Mouse (Mus musculus) fibroblast of lung, adult 2 months (primary cell): Measurements from ENCODE around the gene Lpcat2.
"Not testable (repeated sequence)": the region's sequence is repeated elsewhere in the genome, so short reads cannot be mapped to it uniquely, and the experiment has no call there.

Source experiments
- DNase-seq: peaks from one replicate; pipeline ENCODE4 v3.0.0-alpha.2; 2011; ENCODE audit warnings: low read depth

Gene Lpcat2

GRCm38 (mm10) chr8:92853188-92853983 lies 1.8 kb upstream of the Lpcat2 start:
- no peak for DNase-seq

- DNase-seq: no peak
These were observed 466 bp upstream of the Lpcat2 start for GRCm38 (mm10) chr8:92854673-92855072.

- no peak for DNase-seq
These were observed 1.3 kb downstream of the Lpcat2 start for GRCm38 (mm10) chr8:92856273-92856986.

- DNase-seq: no peak
These were observed 3.5 kb downstream of the Lpcat2 start for GRCm38 (mm10) chr8:92858475-92859182.

GRCm38 (mm10) chr8:92861977-92862376 lies 6.8 kb downstream of the Lpcat2 start:
- DNase-seq: no peak

GRCm38 (mm10) chr8:92870281-92870680 lies 15.1 kb downstream of the Lpcat2 start:
- no peak for DNase-seq

- no peak for DNase-seq
These were observed 17.1 kb downstream of the Lpcat2 start for GRCm38 (mm10) chr8:92872063-92872759.

GRCm38 (mm10) chr8:92875795-92876194 lies 20.7 kb downstream of the Lpcat2 start:
- no peak for DNase-seq

- DNase-seq: no peak
These were observed 26.1 kb downstream of the Lpcat2 start for GRCm38 (mm10) chr8:92881247-92881646.

- peak; percentile 58 for DNase-seq
These were observed 28.6 kb downstream of the Lpcat2 start for GRCm38 (mm10) chr8:92883771-92884170.

- DNase-seq: not testable (repeated sequence)
These were observed 37.1 kb downstream of the Lpcat2 start for GRCm38 (mm10) chr8:92892216-92892615.

- no peak for DNase-seq
These were observed 38.7 kb downstream of the Lpcat2 start for GRCm38 (mm10) chr8:92893870-92894269.

- no peak for DNase-seq
These were observed 39.9 kb downstream of the Lpcat2 start for GRCm38 (mm10) chr8:92895053-92895452.

- no peak for DNase-seq
These were observed 40.9 kb downstream of the Lpcat2 start for GRCm38 (mm10) chr8:92896056-92896455.

- DNase-seq: no peak
These were observed 41.5 kb downstream of the Lpcat2 start for GRCm38 (mm10) chr8:92896611-92897010.

- no peak for DNase-seq
These were observed 42.7 kb downstream of the Lpcat2 start for GRCm38 (mm10) chr8:92897794-92898193.

- DNase-seq: no peak
These were observed 44.5 kb downstream of the Lpcat2 start for GRCm38 (mm10) chr8:92899590-92899989.

- no peak for DNase-seq
These were observed 46.0 kb downstream of the Lpcat2 start, which contains the start of gene Capns2 for GRCm38 (mm10) chr8:92901107-92901506. Capns2 (plus strand) TSS chr8:92901407.

- DNase-seq: no peak
These were observed 47.8 kb downstream of the Lpcat2 start for GRCm38 (mm10) chr8:92902981-92903380.

GRCm38 (mm10) chr8:92903488-92904135 lies 48.5 kb downstream of the Lpcat2 start:
- no peak for DNase-seq

- DNase-seq: no peak
These were observed 51.4 kb downstream of the Lpcat2 start for GRCm38 (mm10) chr8:92906553-92906952.
